Mouse (Mus musculus): ENCODE data around the gene Tspo.
A peak's percentile ranks its signal among the peaks of the same experiment; 100 is the strongest.

Tspo gene

DNA sequence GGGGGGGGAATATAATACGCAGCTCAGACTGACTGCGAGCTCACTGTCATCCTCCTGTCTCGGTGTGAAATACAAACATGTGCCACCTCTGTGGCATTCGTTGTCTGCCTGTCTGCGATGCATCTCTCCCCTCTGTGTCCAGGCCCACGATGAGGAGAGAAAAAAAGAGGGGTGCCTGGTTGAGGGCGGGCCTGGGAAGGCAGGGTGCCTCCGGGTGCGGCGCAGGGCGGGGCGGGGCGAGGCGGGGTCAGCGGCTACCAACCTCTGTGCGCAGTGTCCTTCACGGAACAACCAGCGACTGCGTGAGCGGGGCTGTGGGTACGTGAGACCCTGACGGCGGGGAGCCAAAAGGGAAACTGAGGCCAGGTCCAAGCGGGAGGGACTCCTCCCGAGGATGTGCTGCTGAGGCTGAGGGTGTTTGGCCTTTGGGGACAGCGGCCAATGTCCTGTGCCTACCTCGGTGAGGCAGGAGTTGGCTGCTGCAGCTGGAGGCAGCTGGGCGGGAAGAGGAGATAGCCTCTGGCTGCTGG, at the start of gene Tspo, which contains the start of gene Mcat:
Gene Tspo (plus strand): TSS at position 266 of the 530 bp plus-strand sequence.
Gene Mcat (minus strand): TSS at position 461 of the 530 bp plus-strand sequence.
- DNase-seq (ENCODE audit: low read depth), result peak; percentile 87

DNA sequence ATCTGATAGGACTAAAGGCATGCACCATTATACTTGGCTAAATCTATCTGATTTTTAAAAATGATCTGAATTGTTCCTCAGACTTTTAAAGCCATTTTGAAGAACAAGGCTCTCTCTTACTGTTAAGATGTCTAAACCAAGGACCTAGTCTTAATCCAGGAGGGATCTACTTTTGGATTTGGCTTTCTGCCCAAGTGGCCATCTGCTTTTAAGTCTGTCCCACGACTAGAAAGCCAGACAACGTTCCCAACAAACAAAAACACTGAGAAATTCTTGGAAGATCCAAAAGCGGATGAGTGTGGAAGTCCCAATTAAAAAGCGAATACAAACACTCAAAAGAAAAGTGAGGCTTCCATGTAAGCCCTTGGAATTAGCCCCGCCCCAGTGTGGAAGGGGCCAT, 48.4 kb upstream of the Tspo start:
- DNase-seq (ENCODE audit: low read depth), result no peak

DNA sequence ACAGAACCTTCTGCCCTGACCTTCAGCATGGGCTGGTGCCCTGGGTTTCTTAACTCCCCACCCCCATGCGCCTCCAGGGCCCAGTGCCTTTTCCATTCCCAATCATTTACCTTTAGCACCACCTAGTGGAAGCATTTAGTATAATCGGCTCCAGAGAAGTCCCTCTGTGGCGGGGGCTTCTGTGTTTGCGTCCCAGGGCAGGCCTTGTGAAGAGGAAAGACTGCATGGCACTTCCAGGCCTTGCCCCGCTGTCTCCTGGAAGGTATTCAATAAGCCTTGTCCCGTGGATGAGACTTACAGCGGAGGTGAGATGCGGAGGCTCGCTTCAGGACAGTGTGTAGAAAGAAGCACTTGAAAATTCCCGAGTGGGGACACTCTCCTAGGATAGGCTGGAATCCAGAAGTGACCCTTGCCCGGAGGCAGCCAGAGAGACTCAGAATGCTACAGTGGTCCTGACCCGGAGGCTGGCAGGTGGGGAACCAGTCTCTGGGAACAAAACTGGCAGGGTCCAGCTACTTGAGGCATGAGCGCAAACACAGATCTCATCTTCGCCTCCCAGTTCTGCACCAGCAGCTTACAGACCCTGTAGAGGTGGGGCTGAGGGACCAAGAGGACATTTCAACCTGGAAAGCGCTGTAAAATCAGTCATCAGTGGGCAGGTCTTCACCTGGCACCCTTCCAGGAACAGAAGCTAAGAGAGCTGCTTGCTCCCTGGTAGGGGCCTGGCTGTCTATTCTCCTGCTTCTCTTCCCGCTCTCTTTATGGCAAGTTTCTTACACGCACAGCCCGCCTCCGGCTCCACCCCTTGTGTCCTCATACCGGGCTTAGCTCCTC, 45.0 kb upstream of the Tspo start:
- DNase-seq (ENCODE audit: low read depth), result peak; percentile 83

DNA sequence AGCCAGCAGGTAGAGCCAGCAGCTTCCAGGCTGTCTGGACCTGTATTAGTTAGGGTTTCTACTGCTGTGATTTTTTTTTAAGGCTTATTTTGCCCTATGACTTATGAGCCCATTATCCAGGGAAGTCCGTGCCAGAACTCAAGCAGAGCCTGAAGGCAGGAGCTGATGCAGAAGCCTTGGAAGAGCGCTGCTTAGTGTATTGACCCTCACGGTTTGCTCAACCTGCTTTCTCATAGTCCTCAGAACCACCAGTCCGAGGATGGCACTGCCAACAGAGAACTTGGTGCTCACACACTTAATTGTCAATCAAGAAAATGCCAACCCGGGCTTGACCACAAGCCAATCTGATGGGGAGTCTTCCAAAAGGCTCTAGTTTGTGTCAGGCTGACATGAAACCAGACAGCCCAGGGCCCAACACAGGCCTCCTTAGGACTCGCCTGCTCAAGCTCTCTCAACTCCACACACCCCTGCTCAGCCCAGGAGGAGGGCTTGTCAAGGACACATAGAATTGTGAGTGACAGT, 42.5 kb upstream of the Tspo start:
- DNase-seq (ENCODE audit: low read depth), result no peak

DNA sequence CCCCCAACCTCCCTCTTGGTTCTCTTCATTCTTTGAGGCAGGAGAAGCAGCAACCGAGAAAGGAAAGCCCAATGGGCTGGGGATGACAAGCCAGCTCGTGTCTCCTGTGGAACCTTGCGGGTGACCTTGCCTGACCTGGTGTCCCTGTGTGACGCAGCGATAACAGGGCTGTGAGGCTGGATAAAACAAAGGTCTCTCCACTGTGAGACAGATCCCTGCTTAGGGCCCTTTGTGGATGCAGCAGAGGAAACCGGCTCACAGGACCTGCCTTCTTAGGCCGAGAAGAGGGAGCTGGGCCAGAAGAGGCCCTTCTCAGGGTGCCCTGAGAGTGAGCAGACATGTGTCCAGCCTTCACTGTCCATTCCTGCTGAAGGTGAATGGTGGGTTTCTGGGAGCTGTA, 40.2 kb upstream of the Tspo start:
- no peak for DNase-seq (ENCODE audit: low read depth)

DNA sequence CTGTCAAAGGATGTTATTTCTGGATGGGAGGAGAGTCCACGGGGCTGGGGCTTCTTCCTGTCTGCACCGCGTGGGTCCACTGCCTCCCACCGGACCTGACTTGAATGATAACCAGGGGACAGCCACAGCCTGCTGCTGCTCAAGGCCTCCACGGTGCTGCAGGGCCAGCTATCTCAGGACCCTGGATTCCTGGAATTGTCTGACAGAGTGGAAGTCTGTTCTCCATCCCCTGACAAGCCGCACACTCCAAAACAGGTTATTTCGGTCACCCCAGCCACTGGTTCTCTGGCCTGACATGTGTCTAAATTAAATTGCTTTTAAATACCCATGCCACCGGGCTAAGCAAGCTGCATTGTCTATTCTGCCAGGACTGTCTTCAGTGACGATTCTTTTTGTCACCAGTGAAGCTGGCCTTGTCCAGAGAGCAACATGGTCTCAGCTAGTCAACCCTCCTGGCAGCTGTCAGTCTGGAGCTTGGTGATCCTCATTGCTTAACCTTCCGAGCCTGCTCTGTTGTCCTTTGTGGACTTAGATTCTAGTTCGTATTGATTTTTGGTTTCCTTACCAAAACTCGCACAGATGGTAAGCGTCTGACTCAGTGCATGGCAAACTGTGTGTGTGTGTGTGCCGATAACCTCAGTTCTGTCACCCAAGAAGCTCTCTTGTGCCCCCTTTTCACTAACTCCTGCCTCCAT, 39.6 kb upstream of the Tspo start:
- DNase-seq (ENCODE audit: low read depth), result no peak

DNA sequence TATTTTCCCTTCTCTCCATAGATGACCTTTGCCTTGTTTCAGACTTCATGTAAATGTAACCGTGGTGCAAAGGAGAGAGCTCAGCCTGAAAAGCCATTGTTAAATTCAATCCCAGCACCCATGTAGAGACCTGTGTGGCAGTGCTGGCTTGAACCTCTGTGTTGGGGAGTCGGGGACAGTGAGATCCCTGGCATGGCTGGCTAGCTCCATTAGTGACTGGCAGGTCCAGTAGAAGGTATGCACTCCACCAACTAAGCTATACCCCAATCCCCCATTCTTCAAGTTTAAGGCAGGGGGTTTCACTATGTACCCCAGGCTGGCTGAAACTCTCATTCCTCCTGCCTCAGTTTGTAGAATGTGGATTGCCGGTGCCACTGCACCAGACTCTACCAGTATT, 39.1 kb upstream of the Tspo start:
- no peak for DNase-seq (ENCODE audit: low read depth)

DNA sequence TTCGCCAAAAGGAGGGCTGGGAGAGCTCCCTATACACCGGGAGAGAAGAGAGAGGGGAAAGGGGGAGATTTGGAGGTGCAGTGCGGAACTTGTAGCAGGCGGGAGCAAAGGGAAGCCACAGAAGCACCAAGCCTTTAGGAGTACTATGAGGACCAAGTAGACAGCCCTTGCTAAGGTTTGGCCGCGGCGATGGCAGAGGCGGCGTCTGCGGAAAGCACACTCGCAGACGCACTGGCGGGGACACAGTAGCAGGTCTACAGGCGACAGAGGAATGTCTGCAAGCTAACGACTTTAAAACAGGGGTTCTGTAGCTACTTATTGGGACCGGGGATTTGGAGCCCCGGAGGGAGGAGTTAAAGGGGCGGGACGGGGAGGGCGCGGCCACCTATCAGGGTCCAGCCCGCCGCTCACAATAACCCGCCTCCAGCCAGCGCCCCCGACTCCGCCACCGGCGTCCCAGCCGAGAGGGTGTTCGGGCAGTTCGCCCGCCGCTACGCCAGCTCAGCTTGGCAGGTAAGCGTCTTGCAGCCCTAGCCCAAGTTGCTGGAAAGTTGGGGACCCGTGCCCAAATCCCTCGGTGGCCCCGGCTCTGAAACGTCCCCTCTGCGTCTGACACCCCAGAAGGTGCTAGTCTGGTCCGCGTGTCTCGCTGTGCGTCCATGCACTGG, 36.8 kb upstream of the Tspo start, which contains the start of gene Bik:
Gene Bik (plus strand): TSS at position 439 of the 668 bp plus-strand sequence.
- DNase-seq (ENCODE audit: low read depth), result peak; percentile 72

DNA sequence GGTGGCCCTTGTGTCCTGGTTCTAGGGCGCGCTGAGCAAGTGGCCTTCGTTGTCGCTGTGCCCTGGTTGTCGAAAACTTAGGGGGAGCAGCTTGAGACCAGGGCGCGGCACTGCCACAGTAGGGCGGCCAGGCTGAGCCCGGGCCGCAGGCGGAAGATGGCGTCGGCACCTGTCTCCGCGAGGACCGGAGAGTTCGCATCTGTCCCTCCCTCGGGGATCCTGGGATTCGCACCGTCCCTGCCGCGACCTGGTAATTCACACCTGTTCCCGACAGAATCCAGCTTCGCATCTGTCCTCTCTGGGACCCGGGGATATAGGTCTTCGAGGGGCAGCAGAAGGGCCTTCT, 36.3 kb upstream of the Tspo start:
- no peak for DNase-seq (ENCODE audit: low read depth)

DNA sequence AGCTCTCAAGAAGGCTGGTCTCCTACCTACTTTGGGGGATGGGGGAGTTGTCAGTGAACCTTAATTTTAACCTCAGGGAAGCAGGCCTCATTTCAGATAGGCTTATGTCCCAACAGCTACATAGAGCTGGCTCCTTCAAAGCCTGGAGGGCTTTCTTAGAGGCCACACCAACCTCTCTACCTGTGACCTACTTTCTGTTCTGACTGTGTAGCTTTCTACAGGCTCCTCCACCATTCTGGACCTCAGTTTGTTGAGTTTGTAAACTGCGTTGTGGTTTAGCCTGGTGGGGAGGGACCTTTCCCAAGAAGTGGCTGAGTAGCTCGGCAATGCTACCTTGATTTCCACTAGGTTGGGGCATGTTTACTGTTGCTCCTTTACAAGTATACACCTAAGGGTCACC, 35.6 kb upstream of the Tspo start:
- DNase-seq (ENCODE audit: low read depth), result no peak

DNA sequence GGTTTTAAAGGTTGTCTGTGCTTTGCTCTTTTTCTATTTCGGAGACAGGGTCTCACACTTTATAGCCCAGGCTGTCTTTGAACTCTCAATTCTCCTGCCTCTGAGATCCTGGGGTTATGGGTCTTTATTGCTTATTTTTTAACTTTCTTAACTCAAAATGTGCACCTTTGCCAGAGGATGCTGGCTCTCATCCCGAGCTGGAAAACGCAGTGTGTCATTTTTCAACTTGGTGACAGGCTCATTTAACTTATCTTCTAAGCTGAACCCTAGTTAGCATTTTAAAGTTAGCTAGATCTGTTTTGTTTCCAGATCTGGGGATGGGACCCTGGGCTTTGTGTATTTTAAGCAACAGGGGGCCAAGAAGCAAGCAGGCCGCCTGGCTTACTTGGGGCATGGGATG, 34.5 kb upstream of the Tspo start:
- DNase-seq (ENCODE audit: low read depth), result no peak

DNA sequence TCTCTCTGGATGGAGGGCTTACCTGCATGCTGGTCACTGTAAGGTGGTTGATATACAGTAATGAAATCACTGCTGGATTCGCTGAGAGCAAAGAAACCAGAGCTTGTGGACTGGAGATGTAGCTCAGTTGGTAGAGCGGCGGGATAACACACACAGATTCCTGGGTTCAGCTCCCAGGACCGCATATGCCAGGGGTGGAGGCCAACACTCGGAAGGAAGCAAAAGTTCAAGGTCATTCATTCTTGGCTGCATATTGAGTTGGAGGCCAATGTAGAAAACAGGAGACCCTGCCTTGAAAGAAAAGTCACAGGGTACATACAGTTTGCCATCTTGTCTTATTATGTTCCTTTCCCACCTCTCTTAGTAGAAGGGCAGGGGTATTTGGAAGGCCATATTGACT, 33.6 kb upstream of the Tspo start:
- DNase-seq (ENCODE audit: low read depth), result no peak

DNA sequence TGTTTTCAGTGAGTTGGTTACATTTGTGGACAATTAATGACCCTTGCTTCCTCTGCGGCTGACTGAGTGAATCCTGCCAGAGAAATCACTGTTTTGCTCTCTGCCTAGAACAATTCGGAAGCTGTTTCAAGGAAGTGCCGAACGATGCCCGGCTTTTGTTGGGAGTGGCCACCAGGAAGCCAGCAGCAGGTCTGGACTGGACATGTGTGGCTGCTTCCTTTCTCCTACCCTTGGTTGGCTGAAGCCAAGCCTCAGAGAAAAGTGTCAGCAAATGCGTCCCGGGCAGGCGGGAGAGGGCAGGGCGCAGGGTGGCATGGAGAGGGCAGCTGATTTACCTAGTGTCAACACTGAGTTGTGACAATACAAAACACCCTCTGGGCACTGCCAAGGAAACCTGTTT, 33.2 kb upstream of the Tspo start:
- DNase-seq (ENCODE audit: low read depth), result no peak

DNA sequence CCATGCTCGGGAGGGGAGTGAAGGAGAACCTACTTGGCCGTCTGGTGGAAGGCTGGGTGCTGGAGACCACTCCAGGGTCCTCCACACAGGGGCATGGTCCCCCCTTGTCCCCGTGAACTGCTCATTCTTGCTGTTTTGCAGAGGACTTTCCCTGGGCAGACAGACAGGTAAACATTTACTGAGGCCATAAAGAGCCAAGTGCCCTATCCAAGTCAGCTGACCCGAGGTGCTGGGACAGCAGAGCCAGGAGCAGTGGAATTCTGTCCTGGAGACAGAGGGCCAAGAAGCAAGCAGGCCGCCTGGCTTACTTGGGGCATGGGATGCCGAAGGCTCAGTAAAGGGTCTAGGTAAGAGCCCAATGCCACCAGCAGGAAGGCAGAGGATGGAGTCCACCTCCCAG, 32.7 kb upstream of the Tspo start:
- no peak for DNase-seq (ENCODE audit: low read depth)

DNA sequence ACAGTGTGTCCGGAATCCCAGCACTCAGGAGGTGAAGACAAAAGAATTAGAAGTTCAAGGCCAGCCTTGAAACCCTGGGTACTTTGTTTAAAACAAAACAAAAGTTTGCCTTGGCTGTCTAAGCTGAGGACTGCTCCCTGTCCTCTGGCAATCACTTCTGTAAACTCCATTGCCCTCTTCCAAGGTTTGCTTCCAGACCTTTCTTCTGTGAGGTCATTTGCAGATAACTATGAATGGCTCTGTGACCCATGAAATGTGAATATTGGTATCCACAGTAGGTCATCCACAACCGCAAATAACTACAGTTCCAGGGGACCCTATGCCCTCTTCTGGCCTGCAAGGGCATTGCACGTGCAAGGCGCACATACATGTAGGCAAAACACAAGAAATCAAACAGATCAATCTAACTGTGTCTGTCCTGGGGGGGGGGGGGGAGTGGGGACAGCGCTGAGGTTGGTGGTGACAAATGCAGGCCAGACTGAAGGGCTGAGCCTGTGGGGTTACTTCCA, 31.4 kb upstream of the Tspo start:
- no peak for DNase-seq (ENCODE audit: low read depth)

DNA sequence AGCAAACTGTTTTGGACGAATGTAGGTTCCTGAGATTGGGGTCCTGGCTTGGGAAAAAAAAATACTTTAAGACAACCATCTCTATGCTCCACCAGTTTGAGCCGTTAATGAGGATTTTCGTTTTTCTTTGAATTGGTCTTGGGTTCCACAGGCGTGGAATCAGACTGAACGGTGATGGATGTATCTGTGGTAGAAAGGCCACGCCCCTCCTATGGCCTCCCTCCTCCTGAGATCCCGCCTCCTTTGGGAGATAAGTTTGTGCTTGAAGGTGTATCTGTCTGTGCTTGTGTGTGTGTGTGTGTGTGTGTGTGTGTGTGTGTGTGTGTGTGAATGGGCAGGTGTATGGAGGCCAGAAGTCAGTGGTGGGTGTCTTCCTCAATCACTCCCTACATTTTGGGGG, 30.8 kb upstream of the Tspo start:
- DNase-seq (ENCODE audit: low read depth), result no peak

DNA sequence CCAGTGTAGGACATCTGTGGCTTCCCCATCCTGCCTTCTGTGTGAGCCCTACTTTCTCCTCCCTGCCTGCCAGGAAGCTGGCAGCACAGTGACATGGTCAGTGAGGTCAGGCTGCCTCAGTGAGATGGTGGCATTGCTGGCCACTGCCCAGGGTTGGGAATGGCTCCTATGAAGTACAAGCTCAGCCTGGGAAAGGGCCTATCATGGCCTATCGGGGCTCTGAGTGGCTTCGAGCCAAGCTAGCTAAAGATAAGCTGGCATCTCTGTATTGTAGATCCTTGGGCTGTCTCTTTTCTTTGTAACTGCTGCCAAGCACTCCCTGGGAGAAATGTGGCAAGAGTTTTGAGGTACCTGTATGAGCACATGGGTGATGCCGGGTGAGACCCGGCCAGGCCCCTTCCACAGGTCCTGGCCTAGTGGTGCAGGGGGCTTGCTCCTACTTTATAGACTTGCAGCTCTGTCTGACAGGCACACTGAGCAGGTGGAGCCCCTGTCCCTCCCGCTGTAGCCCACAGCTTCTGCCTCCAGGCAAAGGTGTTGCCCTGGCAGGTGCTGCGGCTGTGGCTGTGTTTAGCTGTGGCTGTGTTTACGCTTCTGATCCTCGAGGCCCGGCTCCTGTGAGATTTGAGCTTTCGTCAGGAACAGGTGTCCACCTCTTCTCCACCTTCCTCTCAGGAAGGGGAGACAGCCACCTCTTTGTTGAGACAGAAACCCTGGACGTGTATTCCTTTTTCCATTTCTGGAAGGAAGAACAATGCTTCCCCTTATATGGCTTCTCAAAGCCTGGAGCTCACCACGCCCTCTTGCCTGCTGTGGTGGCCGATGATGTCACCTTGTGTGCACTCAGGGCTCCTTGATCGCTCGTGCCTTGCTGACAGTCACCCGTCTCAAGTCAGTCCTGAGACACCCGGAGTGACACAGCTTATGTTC, 28.2 kb upstream of the Tspo start:
- no peak for DNase-seq (ENCODE audit: low read depth)

DNA sequence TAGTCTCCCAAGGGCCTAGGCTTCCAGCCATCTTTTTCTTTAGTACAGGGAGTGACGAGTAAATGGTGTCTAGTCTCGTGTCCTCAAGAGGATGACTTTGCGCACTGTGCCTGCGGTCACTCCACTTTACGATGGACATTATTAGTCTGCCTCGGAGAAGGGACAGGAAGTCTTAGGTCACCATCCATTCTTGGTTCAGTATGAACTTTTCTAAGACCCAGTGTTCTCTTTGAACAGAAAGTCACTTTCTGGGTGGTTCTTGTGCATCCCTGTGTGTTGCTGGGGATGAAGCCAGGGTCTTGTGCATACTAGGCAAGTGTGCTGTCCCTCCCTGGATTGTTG, 27.5 kb upstream of the Tspo start:
- DNase-seq (ENCODE audit: low read depth), result no peak

DNA sequence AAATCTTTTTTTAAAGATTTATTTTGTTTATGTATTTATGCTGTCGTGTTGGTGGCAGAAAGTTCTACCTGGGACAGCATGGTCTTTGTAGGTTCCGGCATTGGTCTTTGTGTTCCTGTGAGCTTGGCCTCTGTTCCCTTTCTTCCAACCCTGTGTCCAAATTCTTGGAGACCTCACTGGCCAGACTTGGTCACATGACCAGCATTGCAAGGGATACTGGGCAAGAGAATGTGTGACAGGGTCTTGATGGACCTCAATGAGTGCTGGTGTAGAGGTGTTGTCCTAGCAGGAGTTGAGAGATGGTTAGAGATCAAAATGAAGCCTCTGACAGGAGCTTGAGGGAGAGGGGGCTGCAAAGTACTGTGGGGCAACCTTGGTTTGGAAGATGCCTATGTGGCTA, 24.5 kb upstream of the Tspo start:
- no peak for DNase-seq (ENCODE audit: low read depth)

DNA sequence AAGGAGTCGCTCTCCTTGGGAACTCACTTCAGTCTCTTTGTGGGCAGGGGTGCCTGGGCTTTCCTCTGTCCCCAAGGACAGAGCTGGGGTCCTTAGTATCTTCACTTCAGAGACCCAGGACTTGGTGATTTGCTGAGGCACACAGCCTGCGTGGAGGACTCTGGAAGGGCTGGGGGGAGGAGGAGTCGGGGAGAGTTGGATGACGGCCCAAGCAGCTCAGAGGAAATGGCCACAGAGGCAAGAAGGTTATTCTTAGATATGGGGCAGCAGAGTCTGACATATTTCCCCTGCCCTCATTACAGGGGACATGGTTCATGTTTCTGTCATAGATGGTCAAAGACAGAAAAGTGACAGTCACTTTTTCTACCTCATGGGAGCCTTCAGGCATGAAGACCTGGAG, 23.5 kb upstream of the Tspo start:
- no peak for DNase-seq (ENCODE audit: low read depth)

DNA sequence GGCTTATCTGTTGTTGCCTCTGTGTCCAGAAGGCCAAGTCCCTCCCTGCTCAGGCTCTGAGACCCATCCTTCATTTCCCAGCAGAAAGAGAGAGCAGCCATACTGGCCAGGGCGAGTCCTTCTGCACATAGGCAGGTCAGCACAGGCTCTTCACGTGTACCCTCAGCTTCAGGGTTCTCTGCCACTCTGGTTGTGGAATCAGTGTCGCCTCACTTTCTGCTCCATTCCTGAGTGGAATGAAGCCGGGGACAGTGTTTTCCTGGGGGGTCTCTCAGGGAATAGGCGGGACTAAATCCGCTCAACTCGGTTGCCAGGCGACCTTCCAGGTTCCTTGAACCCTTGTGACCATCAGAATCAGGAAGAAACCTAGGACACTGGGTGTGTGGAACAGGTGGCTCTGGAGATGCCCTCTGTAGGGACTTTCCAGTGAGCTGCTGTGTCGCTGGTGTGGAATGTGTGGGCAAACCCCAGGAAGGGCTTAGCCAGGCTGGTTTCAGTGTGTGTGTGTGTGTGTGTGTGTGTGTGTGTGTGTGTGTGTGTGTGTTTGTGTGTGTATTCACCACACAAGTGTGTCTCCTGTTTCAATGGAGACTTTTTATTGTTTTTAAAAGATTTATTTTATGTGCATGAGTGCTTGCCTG, 21.6 kb upstream of the Tspo start:
- DNase-seq (ENCODE audit: low read depth), result no peak

Data from induced T-regulatory cell, adult 2 months (primary cell).